ENCODE assay signal across 9 mouse cellular contexts in the genomic region with DNA sequence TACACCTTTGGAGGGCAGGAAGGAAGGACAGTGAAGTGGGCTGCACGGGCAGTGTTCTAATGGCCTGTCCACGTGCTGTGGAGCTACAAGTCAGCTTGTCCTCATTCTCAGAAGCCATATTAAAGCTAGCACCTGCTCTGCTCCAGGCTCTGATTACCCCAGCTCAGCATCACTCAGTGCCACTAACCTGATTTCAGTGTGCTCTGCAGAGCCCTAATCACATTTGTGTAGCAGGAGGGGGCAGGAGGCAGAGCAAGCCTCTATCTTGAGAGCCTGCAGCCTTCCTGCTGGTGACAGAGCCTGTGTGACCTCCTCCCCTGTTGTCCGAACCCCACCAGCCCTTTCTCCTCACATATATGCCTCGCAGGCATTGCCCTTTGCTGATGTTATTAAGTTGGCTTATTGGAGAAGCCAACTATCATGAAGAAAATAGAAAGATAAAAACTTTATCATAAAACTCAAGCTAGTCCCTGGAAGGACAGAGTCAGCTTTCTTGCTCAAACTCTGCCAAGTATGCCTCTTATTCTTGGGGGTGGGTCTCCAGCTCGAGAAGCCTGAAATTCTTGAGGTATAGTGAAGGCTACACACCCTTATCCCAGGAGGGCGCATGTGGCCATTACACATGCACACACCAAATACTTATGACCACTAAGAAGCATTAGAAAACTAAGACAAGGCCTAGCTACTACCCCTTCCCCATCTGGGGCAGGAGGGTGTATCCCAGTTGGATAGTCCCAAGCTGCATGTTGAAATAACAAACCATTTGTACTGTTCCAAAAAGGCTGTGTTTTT. TPM values are rescaled to one million over a fixed set of nuclear protein-coding genes. Genes with fewer than 3 reads are reported as not detected.
DNase-seq lines count a peak whose midpoint lies in the region; ATAC-seq lines count a peak whose summit lies in the region.
"Had no signal": no experiment of that assay in that cellular context is flagged by ENCODE, and none has a peak within 500 bp of the region (broad histone marks: within the 10 kb centered on the region; RNA-seq: fewer than 3 reads in every experiment).

No protein-coding gene starts in this region.

- no peak overlapping the region for H3K9ac ChIP-seq in heart, embryonic 12.5 days
- no peak overlapping the region for H3K9ac ChIP-seq in midbrain, embryonic 11.5 days (ENCODE audit: low read length)

- no peaks in the 10 kb centered on the region for H3K36me3 ChIP-seq in heart, embryonic 12.5 days
- H3K36me3 ChIP-seq in midbrain, embryonic 11.5 days (ENCODE audit: control insufficient read depth, insufficient read depth, low read length) = no peaks in the 10 kb centered on the region

- 33% methylated on average over 6 of the region's 6 CpGs for WGBS in heart, embryonic 12.5 days
- WGBS in midbrain, embryonic 11.5 days = 66% methylated on average over 6 of the region's 6 CpGs

- H3K9me3 ChIP-seq in heart, embryonic 12.5 days (replicated peaks) = no peaks in the 10 kb centered on the region
- H3K9me3 ChIP-seq in midbrain, embryonic 11.5 days (ENCODE audit: control insufficient read depth, low read length) = no peaks in the 10 kb centered on the region

- peaks cover 39% of the 10 kb centered on the region for H3K4me1 ChIP-seq in heart, embryonic 12.5 days (replicated peaks)
- H3K4me1 ChIP-seq in midbrain, embryonic 11.5 days (ENCODE audit: control insufficient read depth, insufficient read depth, low read length) = peaks cover 15% of the 10 kb centered on the region

- H3K4me2 ChIP-seq in heart, embryonic 12.5 days = no peak overlapping the region
- H3K4me2 ChIP-seq in midbrain, embryonic 11.5 days = no peak overlapping the region

- no peak for DNase-seq in heart, adult 18-20 months
- DNase-seq in cerebellum, adult 9-11 months = peak; percentile 32
- peak; percentile 36 for DNase-seq in gastrocnemius, postnatal 14 days
- DNase-seq in midbrain, embryonic 11.5 days (ENCODE audit: low spot score, missing footprints) = no peak
- no peak for DNase-seq in thymus, postnatal 14 days
- DNase-seq: kidney, postnatal 36 days had no signal

- no peaks in the 10 kb centered on the region for H3K27me3 ChIP-seq in heart, embryonic 12.5 days (replicated peaks)
- H3K27me3 ChIP-seq in midbrain, embryonic 11.5 days (ENCODE audit: control insufficient read depth, insufficient read depth, low read length) = no peaks in the 10 kb centered on the region

- peak overlapping the region; percentile 74 for H3K27ac ChIP-seq in heart, embryonic 12.5 days (ENCODE audit: poor library complexity, severe bottlenecking)
- H3K27ac ChIP-seq in midbrain, embryonic 11.5 days (ENCODE audit: low read depth, low read length) = peak overlapping the region; percentile 18; the same call in 1 of the 2 replicates

- no peak overlapping the region for H3K4me3 ChIP-seq in heart, embryonic 12.5 days
- no peak overlapping the region for H3K4me3 ChIP-seq in midbrain, embryonic 11.5 days (ENCODE audit: low read depth, low read length)

- ATAC-seq in heart, embryonic 12.5 days (ENCODE audit: insufficient number of reproducible peaks, low FRiP score) = peak; percentile 66
- peak; percentile 28 for ATAC-seq in midbrain, embryonic 11.5 days (ENCODE audit: low FRiP score)
- no peak; the same call in 1 of the 2 replicates for ATAC-seq in frontal cortex, adult (ENCODE audit: low TSS enrichment)
- ATAC-seq: lung, postnatal 0 days had no signal

- intact Hi-C loops in gastrocnemius, postnatal 14 days (cut with DNase I; ENCODE audit: low total_unique reads) = no loop called here

RNA-seq across cellular contexts. Expression of a gene that starts 41.9 kb away (rescaled TPM):
- 76.7 and 77.8 TPM in 2 replicates for polyA plus RNA-seq in heart, embryonic 12.5 days (2016; fragmentation: Nextera tagmentation; extraction: Ambion mirVana)
- under 1 TPM; 0.44 to 0.62 TPM for total RNA-seq in heart, adult 18-20 months (2021)
- total RNA-seq in gastrocnemius, postnatal 14 days (2021) = 1 to 10 TPM; 1.5 to 2.9 TPM
- polyA plus RNA-seq in midbrain, embryonic 11.5 days (2014; fragmentation: Nextera tagmentation; extraction: Ambion mirVana) = 99.1 and 109 TPM in 2 replicates

RNA-seq across cellular contexts. Expression of a gene that starts 47.3 kb away (rescaled TPM):
- polyA plus RNA-seq in heart, embryonic 12.5 days (2016; fragmentation: Nextera tagmentation; extraction: Ambion mirVana) = 51.8 and 55.2 TPM in 2 replicates
- 1 to 10 TPM; 1.3 to 1.9 TPM for total RNA-seq in heart, adult 18-20 months (2021)
- 10 to 100 TPM; 20.5 to 28.2 TPM for total RNA-seq in gastrocnemius, postnatal 14 days (2021)
- polyA plus RNA-seq in midbrain, embryonic 11.5 days (2014; fragmentation: Nextera tagmentation; extraction: Ambion mirVana) = 18.0 and 21.9 TPM in 2 replicates

Comparison
In these comparisons a context has a peak if more than half of its experiments do, and no peak if none do; other contexts are left out.
1. DNase-seq: peak in cerebellum, adult 9-11 months (single experiment) and gastrocnemius, postnatal 14 days (single experiment); none in heart, adult 18-20 months (0 of 2), midbrain, embryonic 11.5 days (single experiment) and thymus, postnatal 14 days (single experiment).
2. RNA of a gene that starts 47.3 kb away (total RNA-seq): 20.5 to 28.2 TPM in gastrocnemius, postnatal 14 days; 1.3 to 1.9 TPM in heart, adult 18-20 months; every median in the first group is over 4 times any median in the second.